Mouse (Mus musculus) liver, embryonic 13.5 days (tissue): ENCODE results near the gene Igsf23. TPM values are rescaled to one million over a fixed set of nuclear protein-coding genes. Genes with fewer than 3 reads are reported as not detected.

Source experiments
- ATAC-seq: fragments of 200-750 bp; cut with Nextera tagmentation; 2 replicates; pipeline ENCODE4 v1.8.0; 2017; ENCODE audit warnings: low read depth, mild to moderate bottlenecking, moderate number of reproducible peaks, moderate library complexity
- DNase-seq: peaks from one replicate; pipeline ENCODE4 v3.0.0; 2022
- H3K27ac ChIP-seq: fragments of 300-500 bp; sonication (generic); 2 replicates; pipeline ENCODE4 v1.5.1; 2015; ENCODE audit warnings: moderate library complexity, mild to moderate bottlenecking, inconsistent platforms
- H3K27me3 ChIP-seq: fragments of 300-500 bp; sonication (generic); 2 replicates; pipeline ENCODE4 v1.6.1; 2015; ENCODE audit warnings: mild to moderate bottlenecking, inconsistent platforms
- H3K36me3 ChIP-seq: fragments of 300-500 bp; sonication (generic); 2 replicates; pipeline ENCODE4 v1.6.1; 2015; ENCODE audit warnings: mild to moderate bottlenecking, inconsistent platforms
- H3K4me1 ChIP-seq: fragments of 300-500 bp; sonication (generic); replicated peaks from 2 replicates; pipeline ENCODE4 v1.6.1; 2015; ENCODE audit warnings: inconsistent platforms
- H3K4me2 ChIP-seq: fragments of 300-500 bp; sonication (generic); 2 replicates; pipeline ENCODE4 v1.6.1; 2015; ENCODE audit warnings: inconsistent platforms, mild to moderate bottlenecking, moderate library complexity
- H3K4me3 ChIP-seq: fragments of 300-500 bp; sonication (generic); replicated peaks from 2 replicates; pipeline ENCODE4 v1.5.1; 2015; ENCODE audit warnings: mild to moderate bottlenecking, inconsistent platforms
- H3K9ac ChIP-seq: fragments of 300-500 bp; sonication (generic); 2 replicates; pipeline ENCODE4 v1.6.1; 2015; ENCODE audit warnings: mild to moderate bottlenecking, inconsistent platforms
- H3K9me3 ChIP-seq: fragments of 300-500 bp; sonication (generic); replicated peaks from 2 replicates; pipeline ENCODE4 v1.6.1; 2016; ENCODE audit warnings: inconsistent platforms
- WGBS: fragments of 180-500 bp; shearing (Covaris S2); methylation state at CpG from one replicate; pipeline ENCODE4 v1.1.7; 2015; ENCODE audit not compliant: insufficient replicate concordance; 5-methylcytosine and 5-hydroxymethylcytosine counted together
- polyA plus RNA-seq: library from polyadenylated mRNA; unstranded; fragments of >200 nt; fragmentation: Nextera tagmentation; extraction: Ambion mirVana; gene quantifications from 2 replicates; pipeline ENCODE4 v1.2.1, GENCODE M21; 2015

Gene Igsf23
- polyA plus RNA-seq, 1 experiment from 2014 or later, result 0.20 TPM

DNA sequence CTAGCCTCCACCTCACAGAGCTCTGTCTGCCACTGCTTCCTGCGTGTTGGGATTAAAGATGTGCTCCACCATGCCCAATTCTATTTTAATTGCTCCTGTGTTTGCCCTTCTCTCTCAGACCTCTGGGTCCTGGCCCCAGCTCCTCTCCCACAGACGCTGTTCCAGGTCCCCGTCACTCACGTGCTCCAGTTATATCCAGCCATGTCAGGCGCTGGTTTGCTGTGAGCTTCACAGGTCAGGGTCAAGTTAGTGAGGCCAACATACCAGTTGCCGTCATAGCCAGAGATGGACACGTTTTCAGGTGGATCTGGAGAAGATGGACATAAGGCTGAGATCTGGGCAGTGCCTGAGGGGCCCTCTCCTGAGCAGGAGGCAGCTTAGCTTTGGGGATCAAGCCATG lies 36.0 kb downstream of the Igsf23 start:
- H3K4me1 ChIP-seq, result no peaks in the 10 kb centered on the region
- H3K4me2 ChIP-seq, result no peak overlapping the region
- H3K9ac ChIP-seq, result no peak overlapping the region
- H3K9me3 ChIP-seq, result no peaks in the 10 kb centered on the region
- H3K27me3 ChIP-seq, result no peaks in the 10 kb centered on the region
- DNase-seq (no peak), ATAC-seq (no peak)
- H3K4me3 ChIP-seq, result no peak overlapping the region
- no peak overlapping the region for H3K27ac ChIP-seq
- whole genome bisulfite sequencing, result 73% methylated on average over 7 of the region's 7 CpGs
- 0 out of 2 replicates have a peak, but pooled peaks cover 14% of the 10 kb centered on the region for H3K36me3 ChIP-seq

DNA sequence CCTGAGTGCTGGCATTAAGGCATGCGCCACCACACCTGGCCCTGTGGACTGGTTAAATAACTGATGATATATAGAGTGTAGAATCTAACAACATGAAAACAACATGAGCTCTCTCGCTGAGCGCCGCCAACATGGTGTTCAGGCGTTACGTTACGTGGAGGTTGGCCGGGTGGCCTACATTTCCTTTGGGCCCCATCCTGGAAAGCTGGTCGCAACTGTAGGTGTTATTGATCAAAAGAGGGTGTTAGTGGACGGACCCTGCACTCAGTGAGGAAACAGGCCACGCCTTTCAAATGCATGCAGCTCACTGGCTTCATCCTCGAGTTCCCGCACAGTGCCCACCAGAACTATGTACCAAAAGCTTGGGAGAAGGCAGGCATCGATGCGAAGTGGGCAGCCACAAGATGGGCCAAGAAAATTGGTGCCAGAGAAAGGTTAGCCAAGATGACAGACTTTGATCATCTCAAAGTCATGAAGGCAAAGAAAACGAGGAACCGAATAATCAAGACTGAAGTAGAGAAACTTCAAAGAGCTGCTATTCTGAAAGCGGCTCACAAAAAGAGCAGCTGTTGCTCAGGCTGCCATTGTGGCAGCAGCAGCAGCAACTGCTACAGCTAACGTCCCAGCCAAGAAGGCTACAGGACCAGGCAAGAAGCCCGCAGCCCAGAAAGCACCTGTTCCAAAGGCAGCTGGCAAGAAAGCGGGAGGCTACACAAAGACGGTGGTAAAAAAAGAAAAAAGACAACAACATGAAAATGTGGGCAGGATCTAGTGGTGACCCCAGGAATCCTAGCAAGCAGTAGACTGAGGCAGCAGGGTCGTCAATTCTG lies 38.6 kb downstream of the Igsf23 start:
- no peaks in the 10 kb centered on the region for H3K27me3 ChIP-seq
- WGBS, result 75% methylated on average over 23 of the region's 23 CpGs
- no peak overlapping the region for H3K4me3 ChIP-seq
- no peak for DNase-seq
- peaks cover 20% of the 10 kb centered on the region for H3K36me3 ChIP-seq
- no peaks in the 10 kb centered on the region for H3K9me3 ChIP-seq
- no peak for ATAC-seq
- no peaks in the 10 kb centered on the region for H3K4me1 ChIP-seq
- H3K27ac ChIP-seq, result no peak overlapping the region
- H3K4me2 ChIP-seq, result no peak overlapping the region
- no peak overlapping the region for H3K9ac ChIP-seq

DNA sequence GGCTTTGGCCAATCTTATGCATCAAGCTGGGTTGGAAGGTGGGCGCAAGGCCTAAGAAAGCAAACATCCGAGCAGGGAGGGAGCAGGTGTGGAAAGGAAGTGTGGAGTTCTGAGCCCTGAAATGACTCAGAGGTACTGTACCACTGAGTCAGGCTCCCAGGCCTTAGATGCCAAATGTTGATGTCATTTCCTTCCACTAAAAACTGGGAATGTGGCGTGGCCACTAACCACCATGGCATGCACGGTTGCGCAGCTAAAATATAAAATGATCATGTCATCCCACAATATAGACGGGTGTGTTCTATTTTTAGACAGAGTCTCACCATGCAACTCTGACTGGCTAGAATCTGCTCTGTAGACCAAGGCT lies 39.3 kb downstream of the Igsf23 start:
- WGBS, result 71% methylated on average over 6 of the region's 6 CpGs
- Histone ChIP-seq H3K36me3 (peaks cover 21% of the 10 kb centered on the region), H3K4me1 (no peaks in the 10 kb centered on the region), H3K4me2 (no peak overlapping the region), H3K27me3 (no peaks in the 10 kb centered on the region), H3K4me3 (no peak overlapping the region), H3K27ac (no peak overlapping the region), H3K9me3 (no peaks in the 10 kb centered on the region), H3K9ac (no peak overlapping the region)
- no peak for ATAC-seq
- DNase-seq, result no peak

DNA sequence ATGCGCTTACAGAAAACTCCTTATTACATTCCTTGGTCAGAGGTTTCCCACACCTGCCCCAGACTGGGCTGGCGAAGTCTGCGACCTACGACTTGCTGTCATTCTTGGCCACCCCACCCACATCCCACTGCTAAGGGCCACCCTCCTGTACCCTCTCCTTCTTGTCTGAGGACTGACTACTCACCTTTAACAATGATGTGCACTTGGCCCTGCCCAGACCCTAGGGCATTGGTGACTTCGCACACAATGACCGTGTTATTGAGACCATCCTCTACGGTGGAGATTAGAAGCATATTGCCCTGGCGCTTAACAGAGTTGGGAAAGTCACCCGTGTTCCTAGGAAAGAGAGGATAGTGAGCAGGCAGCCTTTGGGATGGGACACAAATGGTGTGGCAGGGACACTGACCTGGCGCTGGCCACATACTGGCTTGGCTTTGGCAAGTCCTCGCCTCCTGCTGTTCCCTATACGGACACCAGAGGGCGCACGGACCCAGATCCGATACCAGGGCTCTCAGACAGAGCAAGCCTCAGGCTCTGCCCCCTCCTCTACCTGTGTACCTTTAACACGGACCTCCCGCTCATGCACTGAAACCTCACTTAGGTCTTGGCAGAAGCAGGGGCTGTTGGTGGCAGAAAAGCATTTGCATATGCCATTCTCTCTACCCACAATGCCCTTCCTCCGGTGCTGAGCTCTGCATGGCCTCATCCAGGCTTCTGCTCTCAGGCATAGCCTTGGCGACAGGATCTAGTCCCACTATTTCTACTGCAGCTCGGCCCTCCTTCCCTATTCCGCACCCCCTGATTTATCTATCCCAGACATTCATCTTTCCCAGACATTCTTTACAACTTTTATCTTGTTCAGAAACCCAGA lies 39.9 kb downstream of the Igsf23 start:
- peak; percentile 12 for DNase-seq
- H3K4me2 ChIP-seq, result no peak overlapping the region
- H3K9ac ChIP-seq, result no peak overlapping the region
- no peaks in the 10 kb centered on the region for H3K27me3 ChIP-seq
- H3K4me3 ChIP-seq, result no peak overlapping the region
- no peak overlapping the region for H3K27ac ChIP-seq
- H3K4me1 ChIP-seq, result no peaks in the 10 kb centered on the region
- 44% methylated on average over 21 of the region's 21 CpGs for WGBS
- peaks cover 15% of the 10 kb centered on the region for H3K36me3 ChIP-seq
- H3K9me3 ChIP-seq, result no peaks in the 10 kb centered on the region
- peak; percentile 34; the same call in 1 of the 2 replicates for ATAC-seq

DNA sequence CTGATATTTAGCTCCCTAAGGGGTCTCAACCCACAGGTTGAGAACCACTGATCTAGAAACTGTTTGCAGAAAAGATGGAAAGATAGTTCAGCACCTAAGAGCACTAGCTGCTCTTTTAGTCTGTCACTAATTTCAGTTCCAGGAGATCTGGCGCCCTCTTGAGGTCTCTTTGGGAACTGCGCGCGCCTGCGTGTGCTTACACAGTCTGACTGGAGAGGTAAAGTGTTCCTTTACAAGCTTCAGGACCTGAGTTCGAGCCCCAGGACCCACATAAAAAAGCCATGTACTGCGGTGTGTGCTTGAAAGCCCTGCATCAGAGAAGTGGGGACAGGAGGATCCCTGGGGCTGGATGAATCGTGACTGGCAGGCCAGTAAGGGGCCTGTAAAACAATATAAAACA lies 60.7 kb downstream of the Igsf23 start:
- Histone ChIP-seq H3K4me2 (no peak overlapping the region), H3K9me3 (no peaks in the 10 kb centered on the region), H3K27me3 (no peaks in the 10 kb centered on the region), H3K27ac (no peak overlapping the region), H3K9ac (no peak overlapping the region), H3K4me3 (no peak overlapping the region), H3K4me1 (no peaks in the 10 kb centered on the region), H3K36me3 (no peaks in the 10 kb centered on the region)
- ATAC-seq, result no peak
- DNase-seq, result no peak
- WGBS, result 23% methylated on average over 8 of the region's 8 CpGs

DNA sequence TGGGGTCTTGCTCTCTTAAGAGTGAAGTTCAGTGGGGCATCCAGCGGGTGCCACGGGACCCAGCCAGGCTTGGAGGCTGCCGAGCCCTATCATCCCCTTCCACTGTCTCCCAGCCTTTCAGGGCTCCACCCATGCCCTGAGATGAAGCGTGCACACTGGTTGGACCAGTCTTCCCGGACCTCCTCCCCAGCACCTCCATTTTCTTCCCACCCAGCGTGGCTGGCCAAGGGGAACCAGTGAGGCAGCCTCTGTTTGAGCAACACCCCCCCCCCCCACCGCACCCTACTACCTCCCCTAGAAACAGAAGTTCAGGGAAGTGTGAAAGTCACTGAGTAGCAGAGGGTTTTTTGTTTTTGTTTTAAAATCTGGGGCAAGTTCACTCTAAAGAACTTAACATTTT lies 62.7 kb downstream of the Igsf23 start, which contains the start of gene Ceacam19:
Gene Ceacam19 (minus strand): TSS at position 117 of the 400 bp plus-strand sequence.
- no peak within 1 kb of the TSS for H3K9ac ChIP-seq
- H3K9me3 ChIP-seq, result no peaks in the 10 kb centered on the region
- H3K4me1 ChIP-seq, result no peaks in the 10 kb centered on the region
- 46% methylated on average over 7 of the region's 7 CpGs for WGBS
- no peak within 1 kb of the TSS for H3K4me2 ChIP-seq
- H3K27ac ChIP-seq, result no peak within 1 kb of the TSS
- no peak for ATAC-seq
- H3K27me3 ChIP-seq, result no peaks in the 10 kb centered on the region
- no peaks in the 10 kb centered on the region for H3K36me3 ChIP-seq
- no peak for DNase-seq
- H3K4me3 ChIP-seq, result no peak within 1 kb of the TSS

Other genes starting within 250 kb of the Igsf23 start
- 125 and 138 TPM in 2 replicates for gene Tomm40, start 235.3 kb downstream of the Igsf23 start, polyA plus RNA-seq
- 17.9 and 18.2 TPM in 2 replicates for gene Nectin2, start 200.3 kb downstream of the Igsf23 start, polyA plus RNA-seq
- gene Bcam, start 179.7 kb downstream of the Igsf23 start, polyA plus RNA-seq, result 7.2 and 7.9 TPM in 2 replicates
- gene Cblc, start 153.9 kb downstream of the Igsf23 start, polyA plus RNA-seq, result 1.2 and 1.3 TPM in 2 replicates
- gene Bcl3, start 128.0 kb downstream of the Igsf23 start, polyA plus RNA-seq, result 3.0 and 3.9 TPM in 2 replicates
- gene Gm19345, start 98.8 kb downstream of the Igsf23 start, polyA plus RNA-seq, result not detected in 2 replicates
- not detected in 2 replicates for gene Ceacam16, start 89.5 kb downstream of the Igsf23 start, polyA plus RNA-seq
- gene Ceacam19, start 62.8 kb downstream of the Igsf23 start, polyA plus RNA-seq, result not detected in 2 replicates
- 1.9 and 2.2 TPM in 2 replicates for gene Pvr, start 29.6 kb downstream of the Igsf23 start, polyA plus RNA-seq
- not detected in 2 replicates for gene Ceacam20, start 14.7 kb upstream of the Igsf23 start, polyA plus RNA-seq
- gene Nlrp9b, start 40.7 kb upstream of the Igsf23 start, polyA plus RNA-seq, result not detected in 2 replicates
- gene Vmn1r91, start 148.9 kb upstream of the Igsf23 start, polyA plus RNA-seq, result not detected in 2 replicates
- gene Gm16442, start 171.8 kb upstream of the Igsf23 start, polyA plus RNA-seq, result not detected in 2 replicates
- gene Vmn1r93, start 188.3 kb upstream of the Igsf23 start, polyA plus RNA-seq, result not detected in 2 replicates
- gene Vmn1r94, start 217.6 kb upstream of the Igsf23 start, polyA plus RNA-seq, result not detected in 2 replicates
- gene Vmn1r95, start 243.0 kb upstream of the Igsf23 start, polyA plus RNA-seq, result not detected in 2 replicates